Mouse (Mus musculus) cerebellum, adult 2 months (tissue): ENCODE data around the gene Polr2j.

Experiments used
- CTCF ChIP-seq: fragments of 200-500 bp; IDR thresholded peaks from 2 replicates; pipeline ENCODE4 v1.5.1; 2011; ENCODE audit warnings: low read depth, mild to moderate bottlenecking, control low read depth, low read length, moderate library complexity, borderline replicate concordance; ENCODE audit not compliant: insufficient read depth
- POLR2A ChIP-seq: fragments of 200-500 bp; IDR thresholded peaks from 2 replicates; pipeline ENCODE4 v1.6.1; 2011; ENCODE audit warnings: low read length, control low read depth, borderline replicate concordance; ENCODE audit not compliant: insufficient read depth

- no peak for TF ChIP-seq CTCF
- no peak for TF ChIP-seq POLR2A
Observed at GRCm38 (mm10) chr5:136108486-136108885, 7.9 kb upstream of the Polr2j start.
